Mouse (Mus musculus): Measurements from ENCODE around the gene Gm20737. TPM values are rescaled to one million over a fixed set of nuclear protein-coding genes. Genes with fewer than 3 reads are reported as not detected.
"Not testable (repeated sequence)": the region's sequence is repeated elsewhere in the genome, so short reads cannot be mapped to it uniquely, and the experiment has no call there.

Gm20737 gene
- polyA plus RNA-seq (2015; fragmentation: Nextera tagmentation; extraction: Ambion mirVana) = not detected in 2 replicates

GRCm38 (mm10) chrY:10535942-10536341 lies at the start of gene Gm20737:
TSS of gene Gm20737 (minus strand) at chrY:10536042.
- H3K4me1 ChIP-seq; H3K36me3 ChIP-seq (replicated peaks); H3K27ac ChIP-seq; H3K4me2 ChIP-seq; H3K9ac ChIP-seq; H3K9me3 ChIP-seq; H3K27me3 ChIP-seq (replicated peaks); ATAC-seq (replicated peaks); H3K4me3 ChIP-seq: not testable (repeated sequence)

GRCm38 (mm10) chrY:10553153-10553552 lies 17.3 kb upstream of the Gm20737 start, which contains the start of gene Gm21775:
TSS of gene Gm21775 (plus strand) at chrY:10553453.
- H3K9me3 ChIP-seq; H3K9ac ChIP-seq; H3K36me3 ChIP-seq (replicated peaks); H3K27me3 ChIP-seq (replicated peaks); H3K4me1 ChIP-seq; ATAC-seq (replicated peaks); H3K4me3 ChIP-seq; H3K27ac ChIP-seq; H3K4me2 ChIP-seq: not testable (repeated sequence)
- 82% methylated on average over 3 of the region's 5 CpGs for WGBS

Other genes with a start within 250 kb of the Gm20737 start
- gene Gm20834, start 211.5 kb downstream of the Gm20737 start, polyA plus RNA-seq (2015; fragmentation: Nextera tagmentation; extraction: Ambion mirVana) = not detected in 2 replicates
- not detected in 2 replicates for gene Gm28510, start 123.3 kb downstream of the Gm20737 start, polyA plus RNA-seq (2015; fragmentation: Nextera tagmentation; extraction: Ambion mirVana)
- not detected in 2 replicates for gene Gm21775, start 17.4 kb upstream of the Gm20737 start, polyA plus RNA-seq (2015; fragmentation: Nextera tagmentation; extraction: Ambion mirVana)
- gene Gm21900, start 80.3 kb upstream of the Gm20737 start, polyA plus RNA-seq (2015; fragmentation: Nextera tagmentation; extraction: Ambion mirVana) = not detected in 2 replicates
- gene Gm20777, start 216.4 kb upstream of the Gm20737 start, polyA plus RNA-seq (2015; fragmentation: Nextera tagmentation; extraction: Ambion mirVana) = not detected in 2 replicates

Data from midbrain, embryonic 15.5 days (tissue).